Mouse (Mus musculus) layer of hippocampus, adult 6 months (tissue): ENCODE data around the gene Olfr568. TPM values are rescaled to one million over a fixed set of nuclear protein-coding genes. Genes with fewer than 3 reads are reported as not detected.

ENCODE experiments used
- long read RNA-seq, 2 experiments: library from polyadenylated mRNA; unstranded; transcript quantifications; one replicate each; pipeline ENCODE4 v2.0.0; 2019 to 2020
- polyA plus RNA-seq: library from polyadenylated mRNA; unstranded; fragments of <200 nt; fragmentation: Nextera tagmentation; gene quantifications from 2 replicates; pipeline ENCODE4 v1.2.3, GENCODE M21; 2021

Gene Olfr568
- polyA plus RNA-seq: not detected in 2 replicates
- long read RNA-seq, experiment 1: 0 reads
- long read RNA-seq, experiment 2: 0 reads

GRCm38 (mm10) chr7:102876822-102877221 lies at the start of gene Olfr568:
Olfr568 (plus strand) TSS chr7:102877122.

GRCm38 (mm10) chr7:102858665-102859064 lies 18.3 kb upstream of the Olfr568 start, which contains the start of gene Olfr566:
Olfr566 (minus strand) TSS chr7:102858765.

GRCm38 (mm10) chr7:102890782-102891181 lies 13.9 kb downstream of the Olfr568 start, which contains the start of gene Olfr569:
Olfr569 (minus strand) TSS chr7:102890882.

GRCm38 (mm10) chr7:102917032-102917875 lies 40.3 kb downstream of the Olfr568 start, which contains the start of gene Olfr571:
Olfr571 (minus strand) TSS chr7:102917536.

GRCm38 (mm10) chr7:102924109-102924508 lies 47.2 kb downstream of the Olfr568 start, which contains the start of gene Olfr572:
Olfr572 (plus strand) TSS chr7:102924409.

Other genes with a start within 250 kb of the Olfr568 start
- not detected in 2 replicates for gene Olfr554, start 238.7 kb upstream of the Olfr568 start, polyA plus RNA-seq
- gene Olfr555, start 218.3 kb upstream of the Olfr568 start, polyA plus RNA-seq: not detected in 2 replicates
- not detected in 2 replicates for gene Olfr556, start 212.2 kb upstream of the Olfr568 start, polyA plus RNA-seq
- 2.1 and 2.6 TPM in 2 replicates for gene Trim68, start 189.8 kb upstream of the Olfr568 start, polyA plus RNA-seq
- gene Olfr557, start 181.2 kb upstream of the Olfr568 start, polyA plus RNA-seq: not detected in 2 replicates
- 0.10 and 0.13 TPM in 2 replicates for gene Olfr558, start 174.9 kb upstream of the Olfr568 start, polyA plus RNA-seq
- not detected in 2 replicates for gene Olfr33, start 158.1 kb upstream of the Olfr568 start, polyA plus RNA-seq
- not detected in 2 replicates for gene Olfr559, start 149.6 kb upstream of the Olfr568 start, polyA plus RNA-seq
- gene Olfr560, start 117.8 kb upstream of the Olfr568 start, polyA plus RNA-seq: not detected in 2 replicates
- gene Olfr78, start 117.7 kb upstream of the Olfr568 start, polyA plus RNA-seq: not detected in 2 replicates
- gene Olfr561, start 105.9 kb upstream of the Olfr568 start, polyA plus RNA-seq: not detected in 2 replicates
- gene Olfr564, start 73.6 kb upstream of the Olfr568 start, polyA plus RNA-seq: not detected in 2 replicates
- not detected in 2 replicates for gene Olfr566, start 18.4 kb upstream of the Olfr568 start, polyA plus RNA-seq
- not detected in 2 replicates for gene Olfr569, start 13.8 kb downstream of the Olfr568 start, polyA plus RNA-seq
- gene Olfr570, start 17.5 kb downstream of the Olfr568 start, polyA plus RNA-seq: 0.23 TPM in 1 of 2 replicates, not detected in the other
- gene Olfr571, start 40.4 kb downstream of the Olfr568 start, polyA plus RNA-seq: not detected in 2 replicates
- not detected in 2 replicates for gene Olfr572, start 47.3 kb downstream of the Olfr568 start, polyA plus RNA-seq
- not detected in 2 replicates for gene Olfr573-ps1, start 65.5 kb downstream of the Olfr568 start, polyA plus RNA-seq
- not detected in 2 replicates for gene Olfr574, start 71.3 kb downstream of the Olfr568 start, polyA plus RNA-seq
- gene Olfr575, start 81.7 kb downstream of the Olfr568 start, polyA plus RNA-seq: not detected in 2 replicates
- gene Olfr576, start 85.5 kb downstream of the Olfr568 start, polyA plus RNA-seq: not detected in 2 replicates
- not detected in 2 replicates for gene Olfr577, start 98.8 kb downstream of the Olfr568 start, polyA plus RNA-seq
- gene Olfr578, start 112.2 kb downstream of the Olfr568 start, polyA plus RNA-seq: not detected in 2 replicates
- gene Olfr582, start 160.9 kb downstream of the Olfr568 start, polyA plus RNA-seq: not detected in 2 replicates
- not detected in 2 replicates for gene Olfr583, start 174.2 kb downstream of the Olfr568 start, polyA plus RNA-seq
- not detected in 2 replicates for gene Olfr584, start 204.8 kb downstream of the Olfr568 start, polyA plus RNA-seq
- gene Olfr585, start 220.6 kb downstream of the Olfr568 start, polyA plus RNA-seq: not detected in 2 replicates
- gene Olfr586, start 248.5 kb downstream of the Olfr568 start, polyA plus RNA-seq: not detected in 2 replicates